Mouse (Mus musculus): ENCODE data around the gene Shc3. TPM values are rescaled to one million over a fixed set of nuclear protein-coding genes. Genes with fewer than 3 reads are reported as not detected.

Shc3 gene
- polyA plus RNA-seq, 1 experiment from 2014 or later: 5.4 TPM

- no peak overlapping the region for H3K9ac ChIP-seq
- no peak overlapping the region for H3K27ac ChIP-seq
- H3K27me3 ChIP-seq (replicated peaks): no peaks in the 10 kb centered on the region
- no peak for ATAC-seq (ENCODE audit: low FRiP score, low read depth)
- no peak overlapping the region for H3K4me3 ChIP-seq
- H3K4me1 ChIP-seq: no peaks in the 10 kb centered on the region
- no peak overlapping the region for H3K4me2 ChIP-seq (replicated peaks)
- 83% methylated on average over 9 of the region's 9 CpGs for WGBS
- no peaks in the 10 kb centered on the region for H3K36me3 ChIP-seq
- H3K9me3 ChIP-seq: no peaks in the 10 kb centered on the region
Measured at GRCm38 (mm10) chr13:51508836-51509235, 60.4 kb downstream of the Shc3 start.

GRCm38 (mm10) chr13:51505711-51506110 lies 63.5 kb downstream of the Shc3 start:
- Histone ChIP-seq H3K4me3 (no peak overlapping the region), H3K9ac (no peak overlapping the region), H3K9me3 (no peaks in the 10 kb centered on the region), H3K27me3 (replicated peaks) (no peaks in the 10 kb centered on the region), H3K4me2 (replicated peaks) (no peak overlapping the region), H3K4me1 (no peaks in the 10 kb centered on the region), H3K36me3 (no peaks in the 10 kb centered on the region), H3K27ac (no peak overlapping the region)
- ATAC-seq (ENCODE audit: low FRiP score, low read depth): no peak
- WGBS: 86% methylated on average over 5 of the region's 5 CpGs

GRCm38 (mm10) chr13:51499769-51500168 lies 69.5 kb downstream of the Shc3 start:
- H3K4me2 ChIP-seq (replicated peaks): no peak overlapping the region
- no peak overlapping the region for H3K9ac ChIP-seq
- H3K27me3 ChIP-seq (replicated peaks): no peaks in the 10 kb centered on the region
- no peak overlapping the region for H3K4me3 ChIP-seq
- 77% methylated on average over 1 of the region's 1 CpGs for WGBS
- H3K9me3 ChIP-seq: no peaks in the 10 kb centered on the region
- H3K4me1 ChIP-seq: no peaks in the 10 kb centered on the region
- no peak overlapping the region for H3K27ac ChIP-seq
- no peak for ATAC-seq (ENCODE audit: low FRiP score, low read depth)
- H3K36me3 ChIP-seq: no peaks in the 10 kb centered on the region

- 92% methylated on average over 9 of the region's 9 CpGs for WGBS
- Histone ChIP-seq H3K36me3 (no peaks in the 10 kb centered on the region), H3K4me1 (no peaks in the 10 kb centered on the region), H3K4me2 (replicated peaks) (no peak overlapping the region), H3K9me3 (no peaks in the 10 kb centered on the region), H3K27ac (no peak overlapping the region), H3K4me3 (no peak overlapping the region), H3K27me3 (replicated peaks) (no peaks in the 10 kb centered on the region), H3K9ac (no peak overlapping the region)
- ATAC-seq (ENCODE audit: low FRiP score, low read depth): no peak
Measured at GRCm38 (mm10) chr13:51493676-51494075, 75.5 kb downstream of the Shc3 start.

DNA sequence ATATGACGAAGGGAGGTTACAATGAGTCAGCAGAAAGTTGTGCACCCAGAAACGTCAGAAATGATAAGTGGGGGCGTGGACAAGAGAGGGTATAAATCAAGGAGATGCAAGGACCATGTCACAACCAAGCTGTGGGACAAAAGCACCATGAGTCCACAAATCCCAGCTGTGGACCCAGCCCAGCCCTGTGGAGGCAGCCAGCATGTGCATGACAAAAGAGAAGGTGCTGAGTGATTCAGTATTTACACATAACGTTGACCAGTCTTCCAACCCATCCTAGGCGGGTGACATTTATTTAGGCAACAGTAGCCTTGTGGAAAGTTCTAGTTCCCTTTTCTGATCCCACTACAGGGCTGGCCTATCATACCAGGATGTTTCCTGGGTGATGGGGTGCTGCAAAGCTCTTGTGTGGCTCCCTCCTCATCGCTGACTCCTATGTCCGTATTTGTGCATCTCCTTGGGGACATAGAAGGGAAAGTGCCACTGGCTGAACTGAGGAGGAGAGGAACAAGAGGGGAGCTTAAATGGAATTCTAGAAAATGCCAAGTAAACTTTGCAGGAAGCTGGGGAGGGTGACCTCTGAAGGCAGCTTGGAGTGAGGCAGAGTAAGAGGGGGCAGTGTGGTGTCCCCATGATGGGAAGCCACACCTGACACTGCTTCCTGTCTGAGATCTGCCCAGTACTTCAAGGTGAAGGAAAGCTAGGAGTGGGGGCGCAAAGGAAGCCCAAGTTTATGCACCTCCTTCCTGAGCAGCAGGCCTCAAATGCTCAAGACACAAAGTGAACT lies 77.4 kb downstream of the Shc3 start:
- no peak overlapping the region for H3K4me3 ChIP-seq
- H3K27ac ChIP-seq: no peak overlapping the region
- H3K9ac ChIP-seq: no peak overlapping the region
- H3K27me3 ChIP-seq (replicated peaks): no peaks in the 10 kb centered on the region
- ATAC-seq (ENCODE audit: low FRiP score, low read depth): no peak
- no peaks in the 10 kb centered on the region for H3K9me3 ChIP-seq
- H3K36me3 ChIP-seq: no peaks in the 10 kb centered on the region
- 72% methylated on average over 8 of the region's 8 CpGs for WGBS
- no peak overlapping the region for H3K4me2 ChIP-seq (replicated peaks)
- H3K4me1 ChIP-seq: no peaks in the 10 kb centered on the region

DNA sequence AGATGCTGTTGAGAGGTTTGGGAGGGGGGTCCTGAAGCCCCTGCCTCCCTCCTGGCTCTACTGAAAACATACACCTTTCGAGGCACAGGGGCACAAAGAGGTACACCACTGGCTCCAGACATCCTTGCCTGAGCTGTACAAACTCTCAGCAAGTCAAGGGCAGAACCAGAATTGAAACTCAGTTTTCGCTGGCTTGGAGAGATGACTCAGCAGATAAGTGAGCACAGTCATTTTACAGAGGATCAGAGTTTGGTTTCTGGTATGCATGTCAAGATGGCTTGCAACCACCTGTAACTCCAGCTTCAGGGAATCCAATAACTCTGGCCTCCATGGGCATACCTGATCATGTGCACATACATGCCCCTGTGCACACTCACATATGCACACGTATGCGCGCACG lies 79.0 kb downstream of the Shc3 start:
- no peak overlapping the region for H3K27ac ChIP-seq
- no peaks in the 10 kb centered on the region for H3K27me3 ChIP-seq (replicated peaks)
- no peak overlapping the region for H3K4me2 ChIP-seq (replicated peaks)
- H3K9me3 ChIP-seq: no peaks in the 10 kb centered on the region
- H3K36me3 ChIP-seq: no peaks in the 10 kb centered on the region
- WGBS: 94% methylated on average over 6 of the region's 6 CpGs
- H3K4me3 ChIP-seq: no peak overlapping the region
- no peak for ATAC-seq (ENCODE audit: low FRiP score, low read depth)
- H3K4me1 ChIP-seq: no peaks in the 10 kb centered on the region
- H3K9ac ChIP-seq: no peak overlapping the region

GRCm38 (mm10) chr13:51488945-51489344 lies 80.3 kb downstream of the Shc3 start:
- no peak overlapping the region for H3K9ac ChIP-seq
- no peaks in the 10 kb centered on the region for H3K27me3 ChIP-seq (replicated peaks)
- no peaks in the 10 kb centered on the region for H3K36me3 ChIP-seq
- no peaks in the 10 kb centered on the region for H3K9me3 ChIP-seq
- H3K4me1 ChIP-seq: no peaks in the 10 kb centered on the region
- H3K4me3 ChIP-seq: no peak overlapping the region
- no peak overlapping the region for H3K4me2 ChIP-seq (replicated peaks)
- 84% methylated on average over 3 of the region's 3 CpGs for WGBS
- no peak for ATAC-seq (ENCODE audit: low FRiP score, low read depth)
- H3K27ac ChIP-seq: no peak overlapping the region

- WGBS: 74% methylated on average over 9 of the region's 9 CpGs
- Histone ChIP-seq H3K4me1 (no peaks in the 10 kb centered on the region), H3K9ac (no peak overlapping the region)
Measured at GRCm38 (mm10) chr13:51485291-51485690, 83.9 kb downstream of the Shc3 start.

GRCm38 (mm10) chr13:51482786-51483185 lies 86.4 kb downstream of the Shc3 start:
- no peaks in the 10 kb centered on the region for H3K9me3 ChIP-seq
- H3K4me3 ChIP-seq: no peak overlapping the region
- no peak overlapping the region for H3K4me2 ChIP-seq (replicated peaks)
- no peaks in the 10 kb centered on the region for H3K4me1 ChIP-seq
- H3K27me3 ChIP-seq (replicated peaks): no peaks in the 10 kb centered on the region
- no peak overlapping the region for H3K27ac ChIP-seq
- H3K9ac ChIP-seq: no peak overlapping the region
- no peaks in the 10 kb centered on the region for H3K36me3 ChIP-seq
- 85% methylated on average over 11 of the region's 11 CpGs for WGBS
- ATAC-seq (ENCODE audit: low FRiP score, low read depth): no peak

More at GRCm38 (mm10) chr13:51485291-51485690, 83.9 kb downstream of the Shc3 start:
- Histone ChIP-seq H3K36me3 (no peaks in the 10 kb centered on the region), H3K27ac (no peak overlapping the region), H3K4me2 (replicated peaks) (no peak overlapping the region), H3K4me3 (no peak overlapping the region), H3K27me3 (replicated peaks) (no peaks in the 10 kb centered on the region), H3K9me3 (no peaks in the 10 kb centered on the region)
- ATAC-seq (ENCODE audit: low FRiP score, low read depth): no peak

DNA sequence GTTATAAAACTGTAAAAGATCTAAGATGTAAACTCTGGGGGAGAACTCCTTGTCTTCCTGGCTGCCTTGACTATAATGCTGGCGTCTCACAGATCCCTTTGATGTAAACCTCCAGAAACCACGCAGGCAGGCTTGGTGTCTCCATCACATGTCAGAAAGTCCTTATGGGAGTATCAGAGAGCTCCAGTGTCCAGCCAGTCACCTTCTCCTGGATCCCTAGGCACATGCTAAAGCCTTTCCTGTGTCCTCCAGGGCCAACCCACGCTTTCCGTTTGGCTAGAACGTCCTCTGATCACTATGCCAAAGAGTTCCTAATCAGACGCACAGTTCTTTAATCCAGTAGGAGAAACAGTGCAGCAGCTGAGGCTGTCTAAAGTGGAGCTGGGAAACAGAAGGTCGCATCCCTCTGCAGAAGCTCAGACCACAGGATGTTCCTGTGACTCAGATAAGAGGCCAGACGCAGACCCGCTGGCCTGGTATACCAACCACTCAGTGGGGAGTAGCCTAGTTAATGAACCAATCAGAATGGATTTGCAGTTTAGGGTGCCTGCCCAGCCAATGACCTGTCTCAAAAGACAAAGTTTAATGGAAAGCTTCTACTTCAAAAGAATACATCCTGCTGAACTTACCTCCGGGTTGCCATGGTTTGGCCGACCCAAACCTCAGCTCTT lies 88.7 kb downstream of the Shc3 start:
- H3K27me3 ChIP-seq (replicated peaks): no peaks in the 10 kb centered on the region
- ATAC-seq (ENCODE audit: low FRiP score, low read depth): no peak
- no peak overlapping the region for H3K4me2 ChIP-seq (replicated peaks)
- H3K4me1 ChIP-seq: no peaks in the 10 kb centered on the region
- no peak overlapping the region for H3K4me3 ChIP-seq
- H3K27ac ChIP-seq: no peak overlapping the region
- WGBS: 80% methylated on average over 11 of the region's 11 CpGs
- H3K36me3 ChIP-seq: no peaks in the 10 kb centered on the region
- H3K9me3 ChIP-seq: no peaks in the 10 kb centered on the region
- no peak overlapping the region for H3K9ac ChIP-seq

DNA sequence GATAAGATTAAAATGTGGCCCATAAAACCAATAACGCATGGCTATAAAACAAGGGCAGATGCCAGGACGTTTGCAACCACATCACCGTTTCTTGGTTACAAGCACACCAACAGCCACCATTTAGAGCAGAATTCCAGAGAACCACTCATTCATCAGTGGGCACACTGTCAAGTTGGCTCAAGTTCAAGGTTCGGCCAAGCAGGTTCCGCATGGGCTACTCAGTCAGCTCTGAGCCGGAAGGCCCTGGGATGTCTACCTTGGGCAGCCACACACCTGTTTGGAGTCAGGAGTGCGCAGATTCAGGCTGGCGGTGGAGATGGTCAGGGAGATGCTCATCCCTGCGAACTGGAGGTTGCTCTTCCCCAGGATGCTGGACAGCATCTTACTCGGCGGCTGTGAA lies 89.4 kb downstream of the Shc3 start:
- no peak overlapping the region for H3K9ac ChIP-seq
- H3K27me3 ChIP-seq (replicated peaks): no peaks in the 10 kb centered on the region
- H3K36me3 ChIP-seq: no peaks in the 10 kb centered on the region
- H3K4me3 ChIP-seq: no peak overlapping the region
- H3K9me3 ChIP-seq: no peaks in the 10 kb centered on the region
- H3K4me2 ChIP-seq (replicated peaks): no peak overlapping the region
- WGBS: 87% methylated on average over 11 of the region's 11 CpGs
- no peak for ATAC-seq (ENCODE audit: low FRiP score, low read depth)
- no peak overlapping the region for H3K27ac ChIP-seq
- no peaks in the 10 kb centered on the region for H3K4me1 ChIP-seq

DNA sequence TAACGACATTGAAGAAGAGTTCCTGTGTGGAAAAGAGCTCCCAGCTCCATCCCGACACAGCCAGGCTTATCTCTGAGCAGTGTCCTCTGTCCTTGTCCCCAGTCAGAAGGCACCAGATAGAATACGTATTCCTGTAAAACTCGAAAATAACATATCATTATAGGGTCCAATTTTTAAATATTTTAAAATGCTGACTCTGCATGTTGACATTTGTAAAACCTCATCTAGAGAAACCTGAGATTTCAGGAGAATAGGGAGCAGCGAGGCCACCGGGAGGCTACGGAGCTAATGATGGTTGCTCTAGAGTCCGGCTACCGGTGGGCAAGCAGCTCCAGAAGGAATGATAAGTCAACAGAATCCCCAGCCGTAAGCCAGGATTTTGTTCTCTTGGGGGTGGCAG lies 92.2 kb downstream of the Shc3 start:
- Histone ChIP-seq H3K9me3 (no peaks in the 10 kb centered on the region), H3K4me2 (replicated peaks) (no peak overlapping the region), H3K36me3 (no peaks in the 10 kb centered on the region), H3K27me3 (replicated peaks) (no peaks in the 10 kb centered on the region), H3K9ac (no peak overlapping the region), H3K4me3 (no peak overlapping the region), H3K27ac (no peak overlapping the region), H3K4me1 (no peaks in the 10 kb centered on the region)
- no peak for ATAC-seq (ENCODE audit: low FRiP score, low read depth)
- WGBS: 89% methylated on average over 10 of the region's 10 CpGs

Data from neural tube, embryonic 12.5 days (tissue).